Mouse (Mus musculus): ENCODE measurements around the gene Fkbp5.
"Not testable (repeated sequence)": the region's sequence is repeated elsewhere in the genome, so short reads cannot be mapped to it uniquely, and the experiment has no call there.

DNA sequence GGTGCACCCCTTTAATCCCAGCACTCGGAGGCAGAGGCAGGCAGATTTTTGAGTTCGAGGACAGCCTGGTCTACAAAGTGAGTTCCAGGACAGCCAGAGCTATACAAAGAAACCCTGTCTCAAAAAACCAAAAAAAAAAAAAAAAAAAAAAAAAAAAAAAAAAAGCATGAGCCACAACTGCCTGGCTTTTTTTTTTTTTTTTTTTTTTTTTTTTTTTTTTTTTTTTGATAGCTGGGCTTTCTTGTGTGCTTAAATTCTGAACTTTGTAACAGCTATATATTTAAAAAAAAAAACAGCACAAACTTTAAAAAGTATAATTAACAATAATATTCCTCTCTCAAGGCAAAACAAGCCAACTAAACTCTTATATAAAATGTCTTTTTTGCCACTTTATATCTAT, 112.6 kb downstream of the Fkbp5 start:
- TF ChIP-seq CTCF, POLR2A (IDR thresholded peaks at IDR 0.05; ENCODE audit: insufficient read depth, low read depth, low read length): not testable (repeated sequence)

All from olfactory bulb, adult 2 months (tissue).